Mouse (Mus musculus): ENCODE data around the gene Htra2.

Htra2 gene

GRCm38 (mm10) chr6:83004872-83005271 is 50.2 kb downstream of the Htra2 start:
- no peak for DNase-seq (ENCODE audit: low spot score)

- no peak for DNase-seq (ENCODE audit: low spot score)
Measured at GRCm38 (mm10) chr6:83004309-83004708, 50.8 kb downstream of the Htra2 start.

GRCm38 (mm10) chr6:83003850-83004249 is 51.2 kb downstream of the Htra2 start:
- DNase-seq (ENCODE audit: low spot score): no peak

- no peak for DNase-seq (ENCODE audit: low spot score)
Measured at GRCm38 (mm10) chr6:83003082-83003481, 52.0 kb downstream of the Htra2 start.

Data from layer of hippocampus, adult 9-10 months (tissue).